Mouse (Mus musculus): ENCODE results near the gene Pip5k1b. TPM values are rescaled to one million over a fixed set of nuclear protein-coding genes. Genes with fewer than 3 reads are reported as not detected.
A peak's percentile ranks its signal among the peaks of the same experiment; 100 is the strongest.

Pip5k1b gene
- polyA plus RNA-seq, 1 experiment = 3.1 TPM

- DNase-seq (ENCODE audit: low read depth in 1 of 2, low spot score in 2 of 2) = no peak
- Histone ChIP-seq H3K4me1 (ENCODE audit: control insufficient read depth, insufficient read depth, insufficient read length) (no peaks in the 10 kb centered on the region), H3K36me3 (ENCODE audit: control insufficient read depth, insufficient read depth, low read length) (no peaks in the 10 kb centered on the region), H3K4me3 (ENCODE audit: extremely low read depth, insufficient read depth, insufficient read length) (no peak overlapping the region), H3K27ac (ENCODE audit: insufficient read depth, low read length) (no peak overlapping the region), H3K27me3 (ENCODE audit: control insufficient read depth, insufficient read depth, low read length) (no peaks in the 10 kb centered on the region)
- 74% methylated on average over 7 of the region's 7 CpGs for WGBS
- no peak for TF ChIP-seq POLR2A (IDR thresholded peaks at IDR 0.05; ENCODE audit: low read depth, low read length)
- TF ChIP-seq CTCF (IDR thresholded peaks at IDR 0.05; ENCODE audit: extremely low read depth, insufficient read depth, insufficient read length, insufficient replicate concordance) = no peak
Observed at GRCm38 (mm10) chr19:24571756-24572181, 16.1 kb upstream of the Pip5k1b start.

DNA sequence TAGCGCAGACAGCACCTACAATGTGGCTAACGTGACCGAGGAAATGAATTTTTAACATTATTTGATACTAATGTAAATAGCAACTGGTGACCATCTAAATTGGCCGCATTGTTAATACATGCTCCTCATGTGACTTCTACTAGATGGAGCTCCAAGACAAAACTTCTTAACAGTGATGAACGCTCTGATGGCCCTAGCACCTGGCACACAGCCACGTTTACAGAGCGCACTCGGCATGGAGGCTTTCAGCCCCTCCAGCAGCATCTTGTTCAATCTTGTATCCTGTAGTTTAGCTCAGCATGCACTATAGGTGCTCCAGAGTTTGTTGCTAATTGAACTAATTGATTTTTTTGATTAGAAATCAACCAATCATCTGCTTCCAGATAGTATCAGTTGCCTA, 15.3 kb upstream of the Pip5k1b start:
- DNase-seq (ENCODE audit: low read depth in 1 of 2, low spot score in 2 of 2) = no peak
- Histone ChIP-seq H3K4me3 (ENCODE audit: extremely low read depth, insufficient read depth, insufficient read length) (no peak overlapping the region), H3K4me1 (ENCODE audit: control insufficient read depth, insufficient read depth, insufficient read length) (no peaks in the 10 kb centered on the region), H3K36me3 (ENCODE audit: control insufficient read depth, insufficient read depth, low read length) (no peaks in the 10 kb centered on the region), H3K27me3 (ENCODE audit: control insufficient read depth, insufficient read depth, low read length) (no peaks in the 10 kb centered on the region), H3K27ac (ENCODE audit: insufficient read depth, low read length) (no peak overlapping the region)
- TF ChIP-seq POLR2A (IDR thresholded peaks at IDR 0.05; ENCODE audit: low read depth, low read length) (no peak), CTCF (IDR thresholded peaks at IDR 0.05; ENCODE audit: extremely low read depth, insufficient read depth, insufficient read length, insufficient replicate concordance) (no peak)
- WGBS = 88% methylated on average over 8 of the region's 8 CpGs

DNA sequence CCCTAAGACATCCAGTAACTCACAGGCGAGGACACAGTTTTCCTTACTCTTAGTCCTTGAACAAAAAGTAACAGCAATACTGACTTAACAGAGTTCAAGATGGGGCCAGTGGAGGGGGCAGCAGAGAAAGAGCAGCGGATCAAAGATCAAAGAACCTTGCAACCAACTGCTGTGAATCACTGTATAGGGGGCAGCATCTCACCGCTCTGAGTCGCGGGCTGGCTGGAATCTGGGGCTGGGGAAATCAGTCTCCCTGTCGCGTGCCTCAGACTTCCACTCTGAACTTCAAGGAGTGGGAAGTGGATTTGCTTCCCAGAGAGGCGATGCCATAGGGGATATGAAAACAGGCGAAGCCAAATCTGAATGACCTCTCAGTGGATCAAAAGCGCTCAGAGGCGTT, 1.8 kb upstream of the Pip5k1b start:
- no peaks in the 10 kb centered on the region for H3K36me3 ChIP-seq (ENCODE audit: control insufficient read depth, insufficient read depth, low read length)
- DNase-seq (ENCODE audit: low read depth in 1 of 2, low spot score in 2 of 2) = peak in 1 of 2 experiments; percentile 9
- WGBS = 29% methylated on average over 11 of the region's 11 CpGs
- H3K27me3 ChIP-seq (ENCODE audit: control insufficient read depth, insufficient read depth, low read length) = peaks cover 1% of the 10 kb centered on the region; the same call in 1 of the 2 replicates
- TF ChIP-seq CTCF (IDR thresholded peaks at IDR 0.05; ENCODE audit: extremely low read depth, insufficient read depth, insufficient read length, insufficient replicate concordance) = no peak
- no peak for TF ChIP-seq POLR2A (IDR thresholded peaks at IDR 0.05; ENCODE audit: low read depth, low read length)
- H3K4me1 ChIP-seq (ENCODE audit: control insufficient read depth, insufficient read depth, insufficient read length) = peaks cover 2% of the 10 kb centered on the region
- no peak overlapping the region for H3K27ac ChIP-seq (ENCODE audit: insufficient read depth, low read length)
- H3K4me3 ChIP-seq (ENCODE audit: extremely low read depth, insufficient read depth, insufficient read length) = no peak overlapping the region

DNA sequence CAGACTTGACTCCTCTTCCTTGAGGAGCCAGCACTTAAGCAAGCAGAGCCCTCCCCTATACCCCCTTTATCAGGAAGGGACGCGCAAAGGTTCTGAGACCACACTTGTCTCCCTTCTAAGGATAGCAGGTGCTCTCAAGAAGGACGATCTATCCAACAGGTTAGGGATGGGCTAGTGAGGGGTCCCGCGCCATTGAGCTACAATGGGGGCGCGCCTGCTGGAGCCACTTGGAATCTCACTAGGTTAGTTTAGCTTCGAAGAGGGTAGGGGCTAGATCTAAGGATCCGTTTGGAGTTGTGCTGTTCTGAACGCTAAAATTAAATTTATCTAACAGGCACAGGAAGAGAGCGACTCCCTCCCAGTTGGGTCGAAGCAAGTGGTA, 904 bp upstream of the Pip5k1b start:
- H3K4me3 ChIP-seq (ENCODE audit: extremely low read depth, insufficient read depth, insufficient read length) = peak overlapping the region; percentile 92; the same call in 1 of the 2 replicates
- peaks cover 2% of the 10 kb centered on the region for H3K4me1 ChIP-seq (ENCODE audit: control insufficient read depth, insufficient read depth, insufficient read length)
- no peak for DNase-seq (ENCODE audit: low read depth in 1 of 2, low spot score in 2 of 2)
- WGBS = 1% methylated on average over 12 of the region's 12 CpGs
- H3K27me3 ChIP-seq (ENCODE audit: control insufficient read depth, insufficient read depth, low read length) = peaks cover 1% of the 10 kb centered on the region; the same call in 1 of the 2 replicates
- no peaks in the 10 kb centered on the region for H3K36me3 ChIP-seq (ENCODE audit: control insufficient read depth, insufficient read depth, low read length)
- peak overlapping the region; percentile 41; the same call in 1 of the 2 replicates for H3K27ac ChIP-seq (ENCODE audit: insufficient read depth, low read length)
- TF ChIP-seq POLR2A (IDR thresholded peaks at IDR 0.05; ENCODE audit: low read depth, low read length) (no peak), CTCF (IDR thresholded peaks at IDR 0.05; ENCODE audit: extremely low read depth, insufficient read depth, insufficient read length, insufficient replicate concordance) (no peak)

- peak in 1 of 2 experiments; percentile 70 for DNase-seq (ENCODE audit: low read depth in 1 of 2, low spot score in 2 of 2)
- Histone ChIP-seq H3K27me3 (ENCODE audit: control insufficient read depth, insufficient read depth, low read length) (peaks cover 1% of the 10 kb centered on the region; the same call in 1 of the 2 replicates), H3K4me1 (ENCODE audit: control insufficient read depth, insufficient read depth, insufficient read length) (peaks cover 2% of the 10 kb centered on the region), H3K36me3 (ENCODE audit: control insufficient read depth, insufficient read depth, low read length) (no peaks in the 10 kb centered on the region), H3K4me3 (ENCODE audit: extremely low read depth, insufficient read depth, insufficient read length) (peak overlapping the region; percentile 92), H3K27ac (ENCODE audit: insufficient read depth, low read length) (peak overlapping the region; percentile 56)
- TF ChIP-seq CTCF (IDR thresholded peaks at IDR 0.05; ENCODE audit: extremely low read depth, insufficient read depth, insufficient read length, insufficient replicate concordance) (no peak), POLR2A (IDR thresholded peaks at IDR 0.05; ENCODE audit: low read depth, low read length) (no peak)
- WGBS = under 1% methylated on average over 69 of the region's 74 CpGs
Observed at GRCm38 (mm10) chr19:24555904-24556584, 372 bp upstream of the Pip5k1b start.

DNA sequence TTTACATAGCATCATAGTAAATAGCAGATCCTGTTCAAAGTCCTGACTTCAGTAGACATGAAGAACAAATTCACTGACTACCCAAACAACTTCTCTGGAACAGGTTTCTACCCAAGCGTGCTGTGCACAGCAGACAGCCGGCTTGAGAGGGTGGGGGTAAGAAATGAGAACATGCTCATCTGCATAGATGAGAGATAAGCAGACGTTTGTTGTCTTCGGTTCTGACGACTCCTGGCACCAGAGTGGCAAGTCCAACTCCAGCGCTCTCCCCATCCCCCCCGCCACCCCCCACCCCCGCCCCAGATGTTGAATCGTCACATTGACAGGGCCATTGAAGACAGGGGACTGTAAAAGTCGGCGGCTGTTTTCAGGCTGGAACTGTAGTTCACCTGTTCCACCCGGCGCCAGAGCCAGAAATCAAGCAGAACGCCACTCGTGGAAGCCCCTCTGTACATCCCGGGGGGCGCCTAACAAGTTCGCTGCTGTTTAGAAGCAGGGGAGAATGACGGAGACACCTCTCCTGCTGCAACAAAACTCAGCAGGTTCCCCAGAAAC, 684 bp downstream of the Pip5k1b start:
- Histone ChIP-seq H3K36me3 (ENCODE audit: control insufficient read depth, insufficient read depth, low read length) (no peaks in the 10 kb centered on the region), H3K4me1 (ENCODE audit: control insufficient read depth, insufficient read depth, insufficient read length) (peaks cover 2% of the 10 kb centered on the region), H3K27ac (ENCODE audit: insufficient read depth, low read length) (no peak overlapping the region; the same call in 1 of the 2 replicates), H3K27me3 (ENCODE audit: control insufficient read depth, insufficient read depth, low read length) (peaks cover 1% of the 10 kb centered on the region; the same call in 1 of the 2 replicates), H3K4me3 (ENCODE audit: extremely low read depth, insufficient read depth, insufficient read length) (peak overlapping the region; percentile 92)
- WGBS = 0% methylated on average over 19 of the region's 19 CpGs
- no peak for TF ChIP-seq CTCF (IDR thresholded peaks at IDR 0.05; ENCODE audit: extremely low read depth, insufficient read depth, insufficient read length, insufficient replicate concordance)
- no peak for TF ChIP-seq POLR2A (IDR thresholded peaks at IDR 0.05; ENCODE audit: low read depth, low read length)
- no peak for DNase-seq (ENCODE audit: low read depth in 1 of 2, low spot score in 2 of 2)

DNA sequence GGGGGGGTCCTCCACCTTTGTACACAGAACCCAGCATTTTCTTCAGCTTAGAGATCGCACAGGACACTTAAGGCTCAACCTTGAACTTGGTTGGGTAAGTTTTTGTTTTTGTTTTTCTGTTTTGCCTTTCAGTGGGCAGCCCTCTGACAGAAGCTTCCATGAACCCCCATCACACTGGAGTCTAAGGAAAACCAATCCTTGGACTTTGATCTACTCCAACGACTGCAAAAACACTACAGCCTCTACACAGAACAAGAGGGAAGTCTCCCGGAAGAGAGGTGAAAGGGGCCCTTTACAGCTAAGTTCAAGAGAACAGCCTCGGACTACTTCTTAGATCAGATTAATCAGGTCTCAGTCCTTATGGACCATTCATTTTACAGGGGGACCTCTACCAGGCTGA, 1.2 kb downstream of the Pip5k1b start:
- Histone ChIP-seq H3K4me3 (ENCODE audit: extremely low read depth, insufficient read depth, insufficient read length) (no peak overlapping the region), H3K27me3 (ENCODE audit: control insufficient read depth, insufficient read depth, low read length) (peaks cover 1% of the 10 kb centered on the region; the same call in 1 of the 2 replicates), H3K27ac (ENCODE audit: insufficient read depth, low read length) (no peak overlapping the region), H3K36me3 (ENCODE audit: control insufficient read depth, insufficient read depth, low read length) (no peaks in the 10 kb centered on the region), H3K4me1 (ENCODE audit: control insufficient read depth, insufficient read depth, insufficient read length) (peaks cover 2% of the 10 kb centered on the region)
- WGBS = 25% methylated on average over 4 of the region's 4 CpGs
- no peak for TF ChIP-seq CTCF (IDR thresholded peaks at IDR 0.05; ENCODE audit: extremely low read depth, insufficient read depth, insufficient read length, insufficient replicate concordance)
- no peak for TF ChIP-seq POLR2A (IDR thresholded peaks at IDR 0.05; ENCODE audit: low read depth, low read length)
- no peak for DNase-seq (ENCODE audit: low read depth in 1 of 2, low spot score in 2 of 2)

Data from spleen, adult 2 months (tissue).